Mouse (Mus musculus) left cerebral cortex, postnatal 10 days (tissue): ENCODE measurements around the gene Prokr2. TPM values are rescaled to one million over a fixed set of nuclear protein-coding genes. Genes with fewer than 3 reads are reported as not detected.

Experiments
- DNase-seq, 2 experiments: peaks; one replicate each; pipeline ENCODE4 v3.0.0; 2021 to 2022; ENCODE audit warnings: low spot score in 2 of 2, mixed read lengths in 1 of 2; ENCODE audit errors: extremely low spot score in 1 of 2
- intact Hi-C: fragments of 180-260 bp; cut with DNase I; formaldehyde crosslinking; loops from one replicate; pipeline ENCODE4 v1.15.1; 2025
- total RNA-seq, 2 experiments: library from RNA; stranded (reverse); gene quantifications; 2 replicates each; pipeline ENCODE4 v1.2.3; 2021

The Prokr2 gene
- 1 to 10 TPM; 4.2 to 8.8 TPM for total RNA-seq

- peak in 1 of 2 experiments; percentile 37 for DNase-seq
- intact Hi-C loops: loop anchor here (5.0 kb wide), 2 partner anchors 43 to 102 kb away; no protein-coding TSS in a partner anchor
These were observed at the start of gene Prokr2 for GRCm38 (mm10) chr2:132385194-132385838. Prokr2 (minus strand) TSS chr2:132385447.

GRCm38 (mm10) chr2:132427160-132427941, 42.1 kb upstream of the Prokr2 start:
- DNase-seq: peak in 1 of 2 experiments; percentile 36
- intact Hi-C loops: no loop called here

DNA sequence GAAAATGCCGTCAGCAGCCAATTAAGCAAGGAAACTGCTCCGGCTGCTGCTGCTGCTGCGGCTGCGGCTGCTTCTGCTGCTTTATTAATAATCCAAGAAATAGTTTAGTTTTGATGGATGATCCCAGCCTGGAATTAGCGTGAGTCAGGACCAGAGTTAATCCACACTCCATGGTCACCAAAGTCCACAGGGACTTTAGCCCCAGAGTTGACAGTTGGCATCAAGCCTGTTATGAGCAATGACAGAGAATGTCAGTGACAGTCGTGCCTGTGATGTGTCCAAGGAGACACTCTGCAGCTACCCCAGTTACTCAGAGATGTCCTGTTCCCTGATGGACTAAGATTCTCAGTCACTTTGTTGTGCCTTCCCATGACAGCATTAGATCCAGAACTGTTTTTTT, 40.3 kb upstream of the Prokr2 start:
- intact Hi-C loops: no loop called here

GRCm38 (mm10) chr2:132423411-132424047, 38.3 kb upstream of the Prokr2 start:
- intact Hi-C loops: no loop called here
- DNase-seq: no peak

More for the DNA sequence above, 40.3 kb upstream of the Prokr2 start:
- DNase-seq: no peak

DNA sequence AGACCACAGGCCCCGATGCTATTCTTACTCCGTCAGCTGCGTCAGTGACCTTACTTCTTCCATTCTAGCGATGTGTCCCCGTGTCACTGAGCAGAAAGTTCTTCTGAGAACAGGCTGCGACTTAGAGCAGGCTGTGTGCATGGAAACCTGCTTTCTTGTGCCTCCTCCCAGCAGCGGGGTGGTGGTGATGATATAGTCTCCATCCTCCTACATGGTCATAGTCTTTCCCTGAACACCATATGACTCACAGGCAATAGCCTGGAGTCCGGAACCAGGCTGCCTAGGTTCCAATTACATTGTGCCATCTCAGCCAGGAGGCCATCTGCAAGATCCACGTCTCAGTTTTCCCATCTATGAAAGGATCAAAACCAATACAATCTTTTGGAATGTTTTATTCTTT, 37.6 kb upstream of the Prokr2 start:
- no peak for DNase-seq
- intact Hi-C loops: no loop called here

GRCm38 (mm10) chr2:132418414-132418813, 33.2 kb upstream of the Prokr2 start:
- intact Hi-C loops: no loop called here
- no peak for DNase-seq

DNA sequence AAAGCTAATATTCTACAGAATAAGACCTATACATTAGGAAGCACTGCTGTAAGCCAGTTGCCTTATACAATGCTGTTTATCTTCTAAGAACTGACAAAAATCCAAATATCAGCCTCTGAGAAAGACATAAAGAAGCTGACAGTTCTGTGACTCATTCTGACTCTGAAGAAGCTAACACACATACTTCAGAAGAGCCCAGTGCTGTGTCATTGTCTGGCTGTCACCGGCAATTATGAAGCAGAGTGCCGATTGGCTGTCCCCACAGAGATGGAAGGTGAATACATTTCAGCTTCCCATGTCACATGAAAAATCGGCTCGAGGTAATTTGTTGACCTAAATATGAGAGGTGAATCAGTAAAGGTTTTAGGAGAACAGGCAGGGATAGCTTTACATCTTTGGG, 24.9 kb upstream of the Prokr2 start:
- no peak for DNase-seq
- intact Hi-C loops: no loop called here

- intact Hi-C loops: no loop called here
- DNase-seq: no peak
These were observed 12.9 kb upstream of the Prokr2 start for GRCm38 (mm10) chr2:132398136-132398535.

DNA sequence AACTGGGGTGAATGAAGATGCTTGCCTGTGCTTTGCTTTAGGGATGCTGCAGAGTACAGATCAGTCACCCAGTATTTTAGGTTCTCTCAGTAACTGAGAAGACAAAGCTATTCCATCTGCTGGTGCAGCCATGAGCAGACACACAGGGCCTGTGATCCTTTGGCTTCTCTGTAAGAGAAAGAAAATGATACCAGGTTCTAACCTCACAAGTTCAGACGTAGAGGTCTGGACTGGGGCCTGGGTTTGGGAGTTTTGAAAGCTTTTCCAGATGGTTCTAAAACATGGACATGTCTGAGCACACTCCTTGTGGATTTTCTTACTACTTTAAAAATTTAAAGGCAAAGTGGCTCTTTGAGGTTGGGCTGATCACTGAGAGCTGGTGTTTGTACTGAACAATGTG, 10.5 kb upstream of the Prokr2 start:
- no peak for DNase-seq
- intact Hi-C loops: no loop called here

DNA sequence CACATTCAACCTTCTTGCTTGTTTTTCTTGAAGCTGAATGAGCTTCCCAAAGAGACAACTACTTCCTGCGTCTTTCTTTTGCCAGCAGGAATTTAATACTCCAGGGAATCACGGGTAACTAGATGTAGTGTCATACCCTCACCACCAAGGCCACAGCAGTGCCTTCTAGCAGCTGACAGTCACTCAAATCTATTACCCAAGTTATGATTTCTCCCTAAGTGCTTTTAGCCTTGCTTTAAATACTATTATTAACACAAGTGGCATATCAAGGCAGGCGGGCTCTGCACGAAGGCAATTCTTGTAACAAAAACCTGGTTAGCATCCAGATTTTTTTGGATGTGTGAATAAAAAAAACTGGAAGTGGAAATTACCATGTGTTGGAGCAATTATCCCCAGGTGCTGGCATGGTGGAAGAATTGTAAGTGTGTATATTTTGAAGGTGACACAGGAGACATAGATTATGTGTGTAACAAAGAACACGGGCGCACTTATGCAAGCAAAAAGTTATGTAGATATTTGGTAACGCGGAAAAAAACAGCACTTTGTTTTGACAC, 5.4 kb upstream of the Prokr2 start:
- DNase-seq: no peak
- intact Hi-C loops: no loop called here

GRCm38 (mm10) chr2:132389562-132389961, 4.3 kb upstream of the Prokr2 start:
- DNase-seq: no peak
- intact Hi-C loops: loop anchor here (5.0 kb wide), 2 partner anchors 47 to 98 kb away; no protein-coding TSS in a partner anchor

- intact Hi-C loops: loop anchor here (5.0 kb wide), 2 partner anchors 42 to 103 kb away; no protein-coding TSS in a partner anchor
- no peak for DNase-seq
These were observed 595 bp downstream of the Prokr2 start for GRCm38 (mm10) chr2:132384511-132385193.

DNA sequence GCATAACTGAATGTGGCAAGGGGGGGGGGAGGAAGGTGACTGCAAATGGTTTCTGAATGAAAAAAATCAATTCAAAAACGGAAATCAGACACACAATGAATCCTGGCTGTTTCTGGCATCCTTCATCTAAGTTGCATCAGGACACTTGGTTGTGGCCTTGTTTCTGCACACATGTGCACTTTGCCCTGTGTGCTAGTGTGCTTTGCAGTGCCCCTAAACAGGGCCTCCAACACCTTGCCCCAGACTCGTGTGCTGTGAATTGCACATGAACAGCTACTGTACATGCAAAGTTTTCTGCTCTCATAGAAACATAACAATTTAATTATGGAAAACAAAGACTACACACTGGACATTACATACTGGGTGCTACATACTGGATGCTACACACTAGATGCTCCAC, 2.9 kb downstream of the Prokr2 start:
- DNase-seq: no peak

GRCm38 (mm10) chr2:132379690-132380089, 5.6 kb downstream of the Prokr2 start:
- intact Hi-C loops: no loop called here
- DNase-seq: no peak

More for the DNA sequence above, 2.9 kb downstream of the Prokr2 start:
- intact Hi-C loops: no loop called here

DNA sequence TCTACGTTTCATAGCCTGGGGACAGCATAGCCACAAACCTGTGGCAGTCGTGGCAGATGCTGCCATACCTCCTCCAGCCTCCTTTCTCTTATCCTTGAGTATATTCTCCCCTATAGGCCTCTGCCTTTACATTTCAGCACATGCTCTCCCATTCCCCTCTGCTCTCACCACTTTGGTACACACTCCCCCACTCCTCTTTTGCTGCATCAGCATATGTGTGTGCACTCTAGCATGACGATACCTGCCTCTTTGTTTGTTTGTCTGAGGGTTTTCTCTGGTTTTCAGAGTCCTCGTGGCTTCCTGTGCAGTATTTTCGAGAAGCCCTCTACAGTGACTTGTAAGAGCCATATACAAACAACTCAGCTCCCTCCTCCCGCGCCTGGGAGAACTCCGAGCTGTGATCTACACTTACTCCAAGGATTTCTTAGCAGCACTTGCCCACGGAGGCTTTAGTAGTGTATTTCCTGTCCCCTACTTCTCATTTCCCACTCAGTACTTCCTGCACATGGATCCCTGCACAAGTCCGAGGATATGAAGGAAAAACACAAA, 6.6 kb downstream of the Prokr2 start:
- DNase-seq: no peak
- intact Hi-C loops: no loop called here

DNA sequence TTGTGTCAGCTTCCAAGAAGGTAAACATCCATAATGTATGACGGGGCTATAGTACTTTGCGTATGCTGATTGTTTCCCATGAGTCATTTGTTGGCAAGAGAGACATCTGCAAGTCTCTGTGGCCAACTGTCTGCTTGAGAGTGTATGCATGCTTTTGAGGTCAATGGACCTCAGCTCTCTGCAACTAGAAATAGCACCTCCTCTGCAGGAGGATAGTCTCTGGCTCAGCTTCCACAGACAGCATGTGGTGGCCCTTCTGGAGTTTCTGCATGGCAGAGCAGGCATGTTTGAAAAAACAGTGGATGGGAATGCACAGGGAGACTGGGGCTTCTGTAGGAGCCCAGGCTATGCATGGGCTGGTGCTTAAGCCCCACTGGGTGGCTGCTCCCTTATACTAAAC, 7.8 kb downstream of the Prokr2 start:
- intact Hi-C loops: no loop called here
- peak in 1 of 2 experiments; percentile 52 for DNase-seq

DNA sequence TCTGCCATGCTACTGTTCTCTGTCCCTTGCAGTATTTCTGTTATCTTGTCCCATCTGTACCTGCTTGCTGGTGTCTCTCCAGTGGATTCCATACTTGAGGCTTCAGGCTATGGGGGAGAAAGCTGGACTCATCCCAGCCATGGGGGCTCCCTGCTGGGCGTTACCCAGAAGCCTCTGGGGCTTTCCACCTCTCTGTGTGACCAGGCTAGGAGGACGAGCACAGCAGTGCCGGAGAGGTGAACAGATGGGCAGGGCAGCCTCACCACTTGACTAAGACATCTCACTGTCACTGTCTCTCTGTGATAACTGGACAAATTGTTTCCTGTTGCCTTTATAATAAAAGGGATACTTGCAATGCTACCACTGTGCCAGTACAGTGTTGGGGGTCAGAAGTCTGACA, 9.5 kb downstream of the Prokr2 start:
- intact Hi-C loops: no loop called here
- no peak for DNase-seq

DNA sequence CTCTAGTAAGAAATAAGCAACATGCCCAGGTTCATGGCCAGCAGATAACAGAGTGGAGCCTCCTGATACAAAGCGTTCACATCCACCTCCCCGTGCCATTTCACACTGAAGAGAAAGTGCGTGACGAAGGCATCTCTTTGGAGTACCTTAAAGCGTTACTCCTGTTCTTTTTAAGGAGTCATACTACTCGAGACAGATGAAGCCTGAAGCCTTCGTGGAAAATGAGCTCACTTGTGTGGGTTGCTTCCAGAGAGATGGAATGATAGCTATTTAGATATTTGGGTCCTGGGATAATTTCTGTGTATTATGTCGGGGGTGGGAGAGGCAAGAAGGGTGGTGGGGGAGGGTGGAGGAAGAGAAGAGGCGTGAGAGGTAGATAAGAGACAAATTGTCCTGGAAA, 10.1 kb downstream of the Prokr2 start:
- intact Hi-C loops: no loop called here

GRCm38 (mm10) chr2:132373748-132374147, 11.5 kb downstream of the Prokr2 start:
- no peak for DNase-seq
- intact Hi-C loops: no loop called here

More for the DNA sequence above, 10.1 kb downstream of the Prokr2 start:
- no peak for DNase-seq
